Mouse (Mus musculus): ENCODE measurements around the gene Mtg2. TPM values are rescaled to one million over a fixed set of nuclear protein-coding genes. Genes with fewer than 3 reads are reported as not detected.

Mtg2 gene
- total RNA-seq, 4 experiments from 2014 or later: 14.8 to 18.1 (median 16.8) TPM

DNA sequence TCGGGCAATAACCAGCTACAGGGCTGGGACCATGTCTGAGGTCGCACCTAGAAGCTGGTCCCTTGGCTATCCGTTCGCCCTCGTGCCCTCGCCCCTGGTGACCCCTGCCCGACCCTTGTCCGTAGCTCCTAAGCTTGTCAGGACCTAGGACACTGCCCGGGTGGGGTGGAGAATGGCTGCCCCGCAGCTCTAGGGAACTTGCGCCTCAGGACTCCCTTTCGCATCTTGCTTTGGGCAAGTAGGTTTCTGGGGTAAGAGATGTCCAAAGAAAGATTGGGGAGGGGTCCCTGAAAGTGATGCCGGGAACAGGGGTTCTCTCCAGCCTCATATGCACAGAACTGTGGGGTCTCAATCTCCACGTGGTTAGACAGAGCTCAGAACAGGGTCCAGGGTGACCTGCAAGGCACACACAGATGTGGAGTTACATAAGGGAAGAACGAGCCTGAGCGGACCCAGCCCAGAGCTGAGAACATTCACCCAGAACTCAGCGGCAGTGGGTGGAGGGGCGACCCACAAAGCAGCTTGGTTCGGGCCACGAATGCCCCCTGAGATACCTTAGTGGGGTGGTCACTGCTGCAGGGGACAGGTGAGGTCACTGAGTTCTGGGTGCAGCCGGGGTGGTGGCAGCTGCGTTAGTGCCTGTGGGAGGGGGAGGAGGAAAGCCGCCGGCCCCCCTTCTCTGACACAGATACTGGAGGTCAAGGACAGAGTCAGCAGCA, 34.4 kb downstream of the Mtg2 start:
- DNase-seq (ENCODE audit: low spot score in 2 of 2): no peak

DNA sequence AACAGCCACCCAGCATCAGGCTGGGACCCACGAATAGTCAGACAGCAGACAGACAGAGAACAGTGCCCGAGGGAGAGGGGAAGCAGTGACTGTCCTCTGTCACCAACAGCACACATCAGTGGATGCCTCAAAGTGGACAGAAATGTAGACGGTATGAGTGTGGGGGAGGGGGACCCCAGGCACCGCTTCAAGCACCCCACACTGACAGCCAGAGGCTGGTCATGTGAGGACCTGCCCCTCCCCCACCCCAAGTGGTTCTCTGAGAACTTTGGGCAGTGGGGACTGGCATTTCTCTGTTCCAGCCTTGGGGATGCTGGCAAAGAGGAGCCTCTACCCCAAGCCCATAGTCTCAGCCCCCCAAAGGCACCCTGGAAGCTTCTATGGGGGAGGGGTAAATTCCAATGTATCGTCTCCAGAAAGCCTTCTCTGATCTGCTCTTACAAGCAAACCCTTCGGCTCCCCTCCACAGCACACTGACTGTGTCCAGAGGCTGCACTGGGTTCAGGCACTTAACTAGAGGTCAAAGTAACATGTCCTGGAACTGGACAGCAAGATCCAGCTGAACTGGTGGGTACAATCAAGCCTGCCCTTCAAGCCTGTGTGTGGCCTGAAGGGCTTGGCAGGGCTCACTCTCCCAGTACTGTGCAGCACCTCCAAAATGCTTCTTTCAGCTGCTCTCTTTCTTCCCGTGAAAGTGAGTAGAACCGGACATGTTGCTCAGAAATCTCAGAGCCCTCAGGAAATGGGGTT, 35.2 kb downstream of the Mtg2 start:
- DNase-seq (ENCODE audit: low spot score in 2 of 2): no peak

DNA sequence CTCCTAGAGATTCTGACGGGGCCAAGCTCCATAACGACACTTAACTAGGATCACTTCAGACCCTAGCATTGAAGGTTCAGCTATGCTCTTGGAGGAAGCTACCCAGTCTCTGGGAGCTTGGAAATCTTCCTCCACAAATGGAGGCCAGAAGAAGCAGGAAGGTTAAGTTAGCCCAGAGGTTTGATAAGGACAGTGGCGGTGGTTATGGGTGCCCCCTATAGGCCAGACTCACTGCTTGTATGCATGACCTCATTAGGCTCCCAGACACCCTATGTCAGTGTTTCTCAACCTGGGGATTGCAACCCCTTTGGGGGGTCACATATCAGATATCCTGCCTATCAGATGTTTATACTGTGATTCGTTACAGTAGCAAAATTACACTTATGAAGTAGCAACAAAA, 36.7 kb downstream of the Mtg2 start:
- no peak for DNase-seq (ENCODE audit: low spot score in 2 of 2)

GRCm38 (mm10) chr2:180108285-180108684, 37.9 kb downstream of the Mtg2 start:
- DNase-seq (ENCODE audit: low spot score in 2 of 2): no peak

- DNase-seq (ENCODE audit: low spot score in 2 of 2): peak in 1 of 2 experiments; percentile 88
Measured at GRCm38 (mm10) chr2:180113909-180114890, 43.8 kb downstream of the Mtg2 start.

DNA sequence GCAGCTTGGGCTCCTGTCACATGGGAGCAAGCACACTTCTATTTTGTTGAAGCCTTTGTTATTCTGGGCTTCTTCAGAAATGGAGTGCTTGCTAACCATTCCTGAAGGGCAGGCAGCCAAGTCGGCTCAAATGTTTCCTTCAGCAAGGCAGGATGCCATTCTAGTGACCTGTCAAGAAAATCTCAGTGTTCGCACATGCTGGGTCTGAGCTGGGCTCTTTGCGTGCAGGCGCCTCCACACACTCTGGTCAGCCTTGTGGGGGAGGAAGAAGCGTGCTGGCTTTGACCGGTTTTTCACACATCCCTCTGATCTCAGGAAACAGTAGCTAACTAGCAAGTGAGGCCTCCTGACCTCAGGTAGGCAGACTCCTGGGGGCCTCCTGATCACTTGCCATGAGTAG, 44.9 kb downstream of the Mtg2 start:
- peak in 1 of 2 experiments; percentile 70 for DNase-seq (ENCODE audit: low spot score in 2 of 2)

- DNase-seq (ENCODE audit: low spot score in 2 of 2): peak in 1 of 2 experiments; percentile 66
Measured at GRCm38 (mm10) chr2:180116081-180116493, 45.7 kb downstream of the Mtg2 start.

DNA sequence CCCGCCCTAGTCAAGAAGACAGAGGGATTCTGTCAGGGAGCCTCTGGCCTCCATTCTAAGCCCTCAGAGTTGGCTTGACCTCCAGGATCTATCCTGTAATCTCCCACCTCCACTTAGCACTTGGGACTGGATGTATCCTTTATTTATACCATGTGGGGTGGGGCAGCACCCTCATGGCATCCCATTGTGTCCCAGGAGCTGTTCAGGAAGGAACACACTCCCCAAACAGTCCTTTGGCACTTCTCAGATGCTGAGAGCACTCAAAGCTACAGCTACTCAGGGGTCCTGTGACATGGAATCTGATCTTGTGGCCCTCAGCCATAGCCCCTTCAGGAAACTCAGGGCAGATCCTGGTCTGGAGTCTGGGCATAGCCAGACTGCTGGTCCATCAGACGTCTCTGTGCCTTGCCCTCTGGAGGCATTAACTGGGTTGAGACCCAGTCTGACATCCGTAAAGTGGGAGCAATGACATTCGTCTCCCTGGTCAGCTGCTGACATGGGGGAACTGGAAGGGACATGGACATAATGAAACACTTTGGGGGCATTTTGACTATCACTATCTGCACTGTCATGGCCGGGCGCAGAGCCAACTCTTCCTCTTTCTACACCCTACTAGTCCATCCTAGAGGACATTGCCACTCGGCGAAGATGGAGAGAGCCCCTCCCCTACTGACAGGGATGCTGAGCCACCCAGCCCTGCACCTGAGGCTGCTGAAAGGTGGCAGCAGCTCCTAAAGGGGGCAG, 46.5 kb downstream of the Mtg2 start:
- DNase-seq (ENCODE audit: low spot score in 2 of 2): peak in 1 of 2 experiments; percentile 48

GRCm38 (mm10) chr2:180117485-180118194, 47.3 kb downstream of the Mtg2 start:
- DNase-seq (ENCODE audit: low spot score in 2 of 2): peak in 1 of 2 experiments; percentile 72

- peak; percentile 99 to 100 for DNase-seq (ENCODE audit: low spot score in 2 of 2)
Measured at GRCm38 (mm10) chr2:180118661-180119438, 48.5 kb downstream of the Mtg2 start, which contains the start of gene Osbpl2. Gene Osbpl2, plus strand, starts transcription at chr2:180119306.

DNA sequence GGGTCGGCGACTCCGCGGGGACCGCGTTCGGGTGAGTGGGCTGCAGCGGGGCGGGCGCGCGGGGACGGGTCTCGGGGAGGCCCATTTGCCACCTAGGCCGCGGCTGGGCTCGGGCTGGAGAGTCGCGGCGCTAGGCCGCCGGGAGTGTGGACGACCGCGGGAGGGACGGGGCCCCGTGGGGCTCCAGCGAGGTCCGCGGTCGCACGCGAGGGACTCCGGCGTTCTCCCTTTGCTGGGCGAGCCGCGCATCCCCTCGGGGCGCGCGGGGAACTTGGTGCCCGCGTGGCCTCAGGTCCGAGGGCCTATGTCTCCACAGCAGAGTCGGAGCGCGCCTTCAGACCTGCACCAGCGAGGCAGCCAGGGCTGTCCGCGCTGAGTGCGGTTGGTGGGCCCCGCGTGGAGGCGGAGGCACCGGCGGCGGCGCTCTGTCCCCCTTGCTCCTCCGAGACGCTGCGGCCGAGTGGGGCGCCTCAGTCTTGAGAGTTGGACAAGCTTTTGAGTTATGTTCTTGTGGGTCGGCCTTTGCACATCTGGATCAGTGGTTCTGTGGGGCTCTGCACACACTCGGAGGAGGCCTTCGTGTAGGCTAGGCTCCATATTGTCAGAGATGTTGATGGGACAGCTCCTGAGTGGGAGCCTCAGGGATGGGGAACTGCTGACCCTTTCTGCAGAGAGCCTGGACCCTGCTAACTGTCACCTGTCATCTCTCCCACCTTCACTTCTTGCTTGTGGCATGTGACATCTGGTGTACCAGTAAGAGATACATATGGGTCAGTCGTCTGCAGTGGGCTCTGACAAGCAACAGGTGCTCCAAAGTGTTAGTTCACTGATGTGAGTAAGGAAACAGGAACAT, 49.3 kb downstream of the Mtg2 start:
- no peak for DNase-seq (ENCODE audit: low spot score in 2 of 2)

DNA sequence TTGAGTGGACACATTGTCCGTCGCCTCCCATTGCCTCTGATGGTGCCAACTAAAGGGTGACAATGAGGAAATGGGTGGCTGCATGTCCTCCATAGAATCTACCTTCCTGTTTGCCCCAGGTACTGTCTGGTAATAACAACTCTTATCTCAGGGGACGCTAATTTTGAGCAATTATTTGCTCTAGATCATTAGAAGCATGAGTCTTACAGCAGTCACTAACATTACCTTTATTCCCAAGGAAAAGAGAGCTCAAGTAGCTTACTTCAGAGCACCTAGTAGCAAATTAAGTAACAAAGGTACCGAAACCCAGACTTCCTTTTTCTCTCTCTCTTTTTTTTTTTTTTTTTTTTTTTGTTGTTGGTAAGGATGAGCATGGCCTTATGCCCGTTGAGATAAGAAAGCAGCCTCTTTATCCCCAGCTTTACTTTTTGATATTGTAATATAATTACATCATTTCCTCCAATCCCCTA, 49.9 kb downstream of the Mtg2 start:
- DNase-seq (ENCODE audit: low spot score in 2 of 2): no peak

DNA sequence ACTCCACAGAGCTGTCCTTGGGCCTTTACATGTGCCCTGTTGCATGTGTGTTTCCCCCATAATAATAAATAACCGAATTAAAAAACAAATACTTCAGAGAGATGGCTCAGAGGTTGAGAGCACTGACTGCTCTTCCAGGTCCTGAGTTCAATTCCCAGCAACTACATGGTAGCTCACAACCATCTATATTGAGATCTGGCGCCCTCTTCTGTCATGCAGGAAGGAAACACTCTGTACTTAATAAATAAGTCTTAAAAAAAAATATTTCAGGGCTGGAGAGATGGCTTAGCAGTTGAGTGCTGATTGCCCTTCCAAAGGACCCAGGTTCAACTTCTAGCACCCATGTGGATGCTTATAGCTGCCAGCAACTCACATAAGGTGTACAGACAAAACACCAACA, 53.8 kb downstream of the Mtg2 start:
- DNase-seq (ENCODE audit: low spot score in 2 of 2): no peak

- DNase-seq (ENCODE audit: low spot score in 2 of 2): no peak
Measured at GRCm38 (mm10) chr2:180126195-180126594, 55.8 kb downstream of the Mtg2 start.

DNA sequence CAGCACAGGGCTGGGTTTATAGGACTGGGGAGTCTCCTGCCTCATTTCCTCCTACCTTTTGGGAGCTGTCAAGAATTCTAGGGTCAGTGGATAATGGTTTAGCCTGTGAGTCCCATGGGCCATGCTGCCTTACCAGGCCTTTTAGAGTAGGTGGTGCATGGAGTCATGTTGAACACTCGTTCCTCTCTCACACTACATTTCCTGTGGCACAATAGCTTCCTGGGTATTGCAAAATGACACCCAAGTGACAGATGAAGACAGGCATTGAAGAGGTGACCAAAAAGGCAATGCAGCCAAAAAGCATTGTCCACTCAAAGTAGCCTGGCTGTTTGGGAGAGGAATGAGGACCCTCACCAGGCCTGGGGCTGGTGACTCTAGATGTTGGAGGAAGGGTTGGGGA, 57.3 kb downstream of the Mtg2 start:
- DNase-seq (ENCODE audit: low spot score in 2 of 2): no peak

DNA sequence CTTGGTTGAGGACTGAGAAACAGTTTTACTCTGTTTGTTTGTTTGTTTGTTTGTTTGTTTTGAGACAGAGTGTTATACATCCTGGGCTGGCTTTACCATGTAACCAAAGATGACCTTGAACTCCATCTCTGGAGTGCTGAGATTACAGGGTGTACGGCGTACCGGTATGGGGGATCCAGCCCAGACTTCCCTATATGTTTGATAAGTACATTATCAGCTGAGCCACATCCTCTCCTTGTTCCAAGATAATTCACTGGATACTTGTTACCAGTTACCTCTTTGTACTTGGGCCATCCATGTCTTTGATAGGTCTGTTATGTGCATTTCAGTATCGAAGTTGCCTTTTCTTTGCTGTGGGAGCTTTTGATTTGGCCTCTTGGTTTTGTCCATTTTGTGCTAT, 62.8 kb downstream of the Mtg2 start:
- DNase-seq (ENCODE audit: low spot score in 2 of 2): no peak

- DNase-seq (ENCODE audit: low spot score in 2 of 2): no peak
Measured at GRCm38 (mm10) chr2:180133911-180134310, 63.5 kb downstream of the Mtg2 start.

DNA sequence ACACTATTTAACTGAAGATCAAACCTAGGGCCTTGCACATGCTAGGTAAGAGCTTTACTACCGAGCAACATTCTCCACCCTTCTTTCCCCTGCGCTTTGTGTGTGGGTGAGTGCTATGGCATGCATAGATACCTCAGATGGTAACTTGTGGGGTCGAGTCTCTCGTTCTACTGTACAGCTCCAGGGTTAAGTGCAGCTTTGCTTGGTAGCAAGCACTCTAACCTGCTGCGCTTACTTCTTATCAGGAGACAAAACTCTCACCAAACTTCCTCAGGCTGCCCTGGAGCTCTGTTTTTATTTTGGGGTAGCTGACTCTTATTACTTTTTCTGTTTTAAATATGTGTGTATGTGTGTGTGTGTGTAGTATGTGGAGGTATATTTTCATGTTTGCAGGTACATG, 65.0 kb downstream of the Mtg2 start:
- DNase-seq (ENCODE audit: low spot score in 2 of 2): no peak

Data from left cerebral cortex, adult 8-10 months (tissue).